Mouse (Mus musculus): Measurements from ENCODE around the gene Rgl2. TPM values are rescaled to one million over a fixed set of nuclear protein-coding genes. Genes with fewer than 3 reads are reported as not detected.
A peak's percentile ranks its signal among the peaks of the same experiment; 100 is the strongest.

Gene Rgl2
- polyA plus RNA-seq, 1 experiment, result 528 TPM

DNA sequence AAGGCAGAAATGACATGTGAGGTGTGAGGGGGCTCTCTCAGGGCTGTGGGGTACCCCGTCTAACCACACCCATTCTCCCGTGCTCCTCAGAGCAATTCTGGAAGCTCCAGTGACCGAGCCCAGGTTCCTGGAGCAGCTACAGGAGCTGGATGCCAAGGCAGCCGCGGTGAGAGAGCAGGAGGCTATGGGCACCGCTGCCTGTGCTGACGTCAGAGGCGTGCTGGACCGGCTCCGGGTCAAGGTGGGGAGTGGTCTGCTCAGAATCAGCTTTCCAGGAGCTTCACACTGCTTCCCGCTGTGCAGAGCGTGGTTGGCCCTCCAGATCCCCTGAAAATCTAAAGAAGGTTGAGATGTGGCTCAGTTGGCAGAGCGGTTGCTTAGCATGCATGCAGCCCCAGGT, 29.8 kb downstream of the Rgl2 start:
- 97% methylated on average over 13 of the region's 13 CpGs for WGBS
- TF ChIP-seq CTCF (IDR thresholded peaks at IDR 0.05; ENCODE audit: borderline replicate concordance, control insufficient read depth, extremely low read depth, insufficient read depth, low read length, poor library complexity) (no peak), POLR2A (IDR thresholded peaks at IDR 0.05; ENCODE audit: control insufficient read depth, extremely low read depth, insufficient read depth, low read length, poor library complexity) (no peak)
- Histone ChIP-seq H3K27me3 (ENCODE audit: control insufficient read depth, insufficient read depth, low read length) (no peaks in the 10 kb centered on the region), H3K4me3 (ENCODE audit: control insufficient read depth, insufficient read depth, low read length) (no peak overlapping the region), H3K36me3 (ENCODE audit: control insufficient read depth, insufficient read depth, low read length) (peaks cover 29% of the 10 kb centered on the region), H3K27ac (ENCODE audit: control insufficient read depth, insufficient read depth, low read length) (no peak overlapping the region), H3K4me1 (replicated peaks; ENCODE audit: control insufficient read depth, insufficient read depth, low read length) (peaks cover 7% of the 10 kb centered on the region)
- no peak for DNase-seq

DNA sequence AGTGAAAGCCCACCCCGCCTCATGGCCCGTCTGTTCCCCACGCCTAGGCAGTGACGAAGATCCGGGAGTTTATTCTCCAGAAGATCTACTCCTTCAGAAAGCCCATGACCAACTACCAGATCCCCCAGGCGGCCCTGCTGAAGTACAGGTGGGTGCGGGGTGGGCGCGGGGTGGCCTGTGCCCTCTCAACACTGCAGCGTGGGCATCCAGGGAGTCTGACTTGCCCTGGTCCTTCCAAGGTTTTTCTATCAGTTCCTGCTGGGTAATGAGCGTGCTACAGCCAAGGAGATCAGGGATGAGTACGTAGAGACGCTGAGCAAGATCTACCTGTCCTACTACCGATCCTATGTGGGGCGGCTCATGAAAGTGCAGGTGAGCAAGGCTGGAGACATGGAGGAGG, 30.6 kb downstream of the Rgl2 start:
- H3K27me3 ChIP-seq (ENCODE audit: control insufficient read depth, insufficient read depth, low read length), result no peaks in the 10 kb centered on the region
- no peak overlapping the region for H3K27ac ChIP-seq (ENCODE audit: control insufficient read depth, insufficient read depth, low read length)
- peaks cover 30% of the 10 kb centered on the region for H3K36me3 ChIP-seq (ENCODE audit: control insufficient read depth, insufficient read depth, low read length)
- no peak for DNase-seq
- WGBS, result 98% methylated on average over 15 of the region's 15 CpGs
- TF ChIP-seq CTCF (IDR thresholded peaks at IDR 0.05; ENCODE audit: borderline replicate concordance, control insufficient read depth, extremely low read depth, insufficient read depth, low read length, poor library complexity) (no peak), POLR2A (IDR thresholded peaks at IDR 0.05; ENCODE audit: control insufficient read depth, extremely low read depth, insufficient read depth, low read length, poor library complexity) (no peak)
- no peak overlapping the region for H3K4me3 ChIP-seq (ENCODE audit: control insufficient read depth, insufficient read depth, low read length)
- no peaks in the 10 kb centered on the region for H3K4me1 ChIP-seq (replicated peaks; ENCODE audit: control insufficient read depth, insufficient read depth, low read length)

DNA sequence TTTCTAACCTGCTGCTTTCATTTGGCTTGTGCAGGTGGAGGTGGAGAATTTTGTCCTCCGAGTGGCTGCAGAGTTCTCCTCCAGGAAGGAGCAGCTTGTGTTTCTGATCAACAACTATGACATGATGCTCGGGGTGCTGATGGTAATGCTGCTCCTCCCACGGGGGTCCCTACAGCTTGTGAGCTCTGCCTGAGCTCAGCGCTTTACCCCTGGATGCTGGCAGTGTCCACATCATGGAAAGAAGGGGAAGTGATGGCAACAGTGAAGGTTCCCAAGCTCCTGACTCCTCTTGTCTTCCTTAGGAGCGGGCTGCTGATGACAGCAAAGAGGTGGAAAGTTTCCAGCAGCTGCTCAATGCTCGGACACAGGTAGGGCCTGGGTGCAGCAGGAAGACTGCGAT, 33.5 kb downstream of the Rgl2 start:
- H3K4me3 ChIP-seq (ENCODE audit: control insufficient read depth, insufficient read depth, low read length), result no peak overlapping the region
- no peak for DNase-seq
- peaks cover 41% of the 10 kb centered on the region for H3K36me3 ChIP-seq (ENCODE audit: control insufficient read depth, insufficient read depth, low read length)
- no peaks in the 10 kb centered on the region for H3K27me3 ChIP-seq (ENCODE audit: control insufficient read depth, insufficient read depth, low read length)
- H3K27ac ChIP-seq (ENCODE audit: control insufficient read depth, insufficient read depth, low read length), result no peak overlapping the region
- WGBS, result 97% methylated on average over 7 of the region's 7 CpGs
- H3K4me1 ChIP-seq (replicated peaks; ENCODE audit: control insufficient read depth, insufficient read depth, low read length), result no peaks in the 10 kb centered on the region
- TF ChIP-seq CTCF (IDR thresholded peaks at IDR 0.05; ENCODE audit: borderline replicate concordance, control insufficient read depth, extremely low read depth, insufficient read depth, low read length, poor library complexity) (no peak), POLR2A (IDR thresholded peaks at IDR 0.05; ENCODE audit: control insufficient read depth, extremely low read depth, insufficient read depth, low read length, poor library complexity) (no peak)

DNA sequence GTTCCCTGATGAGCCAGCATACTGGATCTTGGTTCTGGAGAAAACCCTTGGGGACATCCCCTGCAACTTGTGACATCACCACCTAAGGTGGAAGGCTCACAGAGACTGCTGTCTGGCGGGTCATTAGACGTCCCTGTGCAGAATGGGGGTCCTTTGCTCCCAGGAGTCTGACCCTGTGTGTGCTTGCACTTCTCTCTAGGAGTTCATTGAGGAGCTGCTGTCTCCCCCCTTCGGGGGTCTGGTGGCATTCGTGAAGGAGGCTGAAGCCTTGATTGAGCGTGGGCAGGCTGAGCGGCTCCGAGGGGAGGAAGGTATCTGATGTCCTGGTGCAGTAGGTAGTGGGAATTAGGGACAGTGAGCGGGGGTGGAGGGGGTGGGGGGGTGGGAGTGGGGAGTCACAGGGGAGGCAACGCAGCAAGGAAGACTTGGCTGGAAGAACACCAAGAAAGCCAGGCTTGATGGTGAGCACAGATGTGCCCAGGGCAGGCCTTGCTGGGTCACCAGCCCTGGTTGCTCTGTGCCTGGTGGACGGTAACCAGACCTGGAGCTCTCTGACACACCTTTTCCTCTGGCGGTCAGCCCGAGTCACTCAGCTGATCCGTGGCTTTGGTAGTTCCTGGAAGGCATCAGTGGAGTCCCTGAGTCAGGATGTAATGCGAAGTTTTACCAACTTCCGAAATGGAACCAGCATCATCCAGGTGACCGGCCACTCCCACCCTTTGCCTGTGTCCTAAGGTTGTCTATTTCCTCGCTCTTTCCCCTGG, 35.9 kb downstream of the Rgl2 start:
- WGBS, result 96% methylated on average over 17 of the region's 17 CpGs
- Histone ChIP-seq H3K27ac (ENCODE audit: control insufficient read depth, insufficient read depth, low read length) (no peak overlapping the region), H3K36me3 (ENCODE audit: control insufficient read depth, insufficient read depth, low read length) (peaks cover 30% of the 10 kb centered on the region), H3K4me1 (replicated peaks; ENCODE audit: control insufficient read depth, insufficient read depth, low read length) (no peaks in the 10 kb centered on the region), H3K4me3 (ENCODE audit: control insufficient read depth, insufficient read depth, low read length) (no peak overlapping the region), H3K27me3 (ENCODE audit: control insufficient read depth, insufficient read depth, low read length) (no peaks in the 10 kb centered on the region)
- DNase-seq, result no peak
- no peak for TF ChIP-seq CTCF (IDR thresholded peaks at IDR 0.05; ENCODE audit: borderline replicate concordance, control insufficient read depth, extremely low read depth, insufficient read depth, low read length, poor library complexity)
- TF ChIP-seq POLR2A (IDR thresholded peaks at IDR 0.05; ENCODE audit: control insufficient read depth, extremely low read depth, insufficient read depth, low read length, poor library complexity), result no peak

DNA sequence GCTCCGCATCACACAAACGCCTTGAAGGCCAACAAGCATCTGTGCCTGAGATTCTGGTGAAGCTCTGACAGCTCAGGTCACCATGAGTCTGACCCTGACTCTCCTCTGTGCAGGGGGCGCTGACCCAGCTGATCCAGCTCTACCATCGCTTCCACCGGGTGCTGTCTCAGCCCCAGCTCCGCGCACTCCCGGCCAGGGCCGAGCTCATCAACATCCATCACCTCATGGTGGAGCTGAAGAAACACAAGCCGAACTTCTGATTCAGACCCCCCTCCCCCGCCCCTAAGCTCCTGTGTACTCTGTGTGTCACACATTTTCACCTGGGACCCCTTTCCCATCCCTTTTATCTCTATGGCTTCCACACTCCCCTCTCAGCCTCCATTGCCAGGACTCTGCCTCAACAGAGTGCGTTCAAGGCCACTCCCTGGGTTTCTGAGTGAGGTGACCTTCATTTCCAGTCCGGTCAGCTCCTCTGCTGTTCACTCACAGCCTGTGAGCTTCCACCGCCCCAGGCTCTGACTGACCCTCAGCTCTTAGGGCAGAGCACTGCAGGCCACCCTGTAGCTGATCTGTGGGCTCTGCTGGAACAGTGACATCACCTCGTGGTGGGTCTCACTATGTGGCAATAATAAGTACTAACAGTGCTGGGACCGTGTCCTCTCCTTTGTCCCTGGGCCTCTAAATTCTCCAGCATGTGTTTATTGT, 36.7 kb downstream of the Rgl2 start:
- no peaks in the 10 kb centered on the region for H3K27me3 ChIP-seq (ENCODE audit: control insufficient read depth, insufficient read depth, low read length)
- peaks cover 22% of the 10 kb centered on the region for H3K36me3 ChIP-seq (ENCODE audit: control insufficient read depth, insufficient read depth, low read length)
- no peak for DNase-seq
- H3K27ac ChIP-seq (ENCODE audit: control insufficient read depth, insufficient read depth, low read length), result no peak overlapping the region
- TF ChIP-seq CTCF (IDR thresholded peaks at IDR 0.05; ENCODE audit: borderline replicate concordance, control insufficient read depth, extremely low read depth, insufficient read depth, low read length, poor library complexity) (no peak), POLR2A (IDR thresholded peaks at IDR 0.05; ENCODE audit: control insufficient read depth, extremely low read depth, insufficient read depth, low read length, poor library complexity) (no peak)
- H3K4me3 ChIP-seq (ENCODE audit: control insufficient read depth, insufficient read depth, low read length), result no peak overlapping the region
- 97% methylated on average over 16 of the region's 16 CpGs for WGBS
- H3K4me1 ChIP-seq (replicated peaks; ENCODE audit: control insufficient read depth, insufficient read depth, low read length), result no peaks in the 10 kb centered on the region

DNA sequence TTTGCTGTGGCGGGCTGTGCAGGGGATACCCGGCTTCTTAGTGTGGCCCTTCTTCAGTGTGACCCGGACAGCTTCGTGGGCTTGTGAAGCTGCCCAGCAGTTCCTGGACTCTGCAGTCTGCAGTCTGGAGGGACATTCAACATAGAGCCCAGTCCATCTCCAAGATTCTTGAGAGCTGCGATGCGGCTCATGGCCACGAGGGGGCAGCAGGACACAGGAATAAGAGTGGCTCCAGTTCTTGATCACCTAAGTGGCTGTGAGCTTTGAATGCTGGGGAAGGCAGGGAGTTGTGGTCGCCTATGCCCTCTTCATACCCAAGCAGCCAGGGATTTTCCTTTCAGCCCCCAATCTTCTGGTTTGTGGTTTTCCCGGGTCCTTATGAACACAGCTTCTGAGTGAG, 39.1 kb downstream of the Rgl2 start:
- Histone ChIP-seq H3K27me3 (ENCODE audit: control insufficient read depth, insufficient read depth, low read length) (no peaks in the 10 kb centered on the region), H3K4me3 (ENCODE audit: control insufficient read depth, insufficient read depth, low read length) (no peak overlapping the region), H3K27ac (ENCODE audit: control insufficient read depth, insufficient read depth, low read length) (no peak overlapping the region), H3K4me1 (replicated peaks; ENCODE audit: control insufficient read depth, insufficient read depth, low read length) (no peaks in the 10 kb centered on the region), H3K36me3 (ENCODE audit: control insufficient read depth, insufficient read depth, low read length) (peaks cover 11% of the 10 kb centered on the region)
- peak; percentile 75 for DNase-seq
- WGBS, result under 1% methylated on average over 9 of the region's 9 CpGs
- TF ChIP-seq POLR2A (IDR thresholded peaks at IDR 0.05; ENCODE audit: control insufficient read depth, extremely low read depth, insufficient read depth, low read length, poor library complexity), result 0 out of 2 replicates have a peak, but pooled peaks have one; percentile 26
- TF ChIP-seq CTCF (IDR thresholded peaks at IDR 0.05; ENCODE audit: borderline replicate concordance, control insufficient read depth, extremely low read depth, insufficient read depth, low read length, poor library complexity), result peak; percentile 90; the same call in 1 of the 2 replicates

Data from thymus, adult 2 months (tissue).